Mouse (Mus musculus): ENCODE measurements around the gene Nr6a1. TPM values are rescaled to one million over a fixed set of nuclear protein-coding genes. Genes with fewer than 3 reads are reported as not detected.

The Nr6a1 gene
- total RNA-seq, 2 experiments from 2014 or later: 6.3 to 8.0 TPM

DNA sequence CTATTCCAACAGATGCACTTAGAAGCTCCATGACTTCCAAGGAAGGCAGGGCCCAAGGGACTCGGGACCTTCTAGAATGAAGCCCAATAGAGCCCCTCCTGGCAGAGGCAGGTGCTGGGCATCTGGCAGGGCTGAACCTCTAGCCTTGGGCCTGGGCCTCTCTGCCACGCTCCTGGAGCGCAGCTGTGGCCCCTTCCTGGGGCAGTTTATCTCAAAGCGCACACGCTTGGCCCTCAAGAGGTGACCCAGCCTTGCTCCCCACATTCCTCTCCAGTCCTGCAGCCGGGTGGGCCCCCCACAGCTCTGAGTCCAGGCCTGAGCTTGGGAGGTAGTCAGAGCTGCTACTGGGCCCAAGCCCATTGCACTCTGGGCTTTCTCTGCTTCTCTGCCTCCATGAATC, 208.1 kb downstream of the Nr6a1 start:
- DNase-seq (ENCODE audit: low spot score in 2 of 2): no peak

DNA sequence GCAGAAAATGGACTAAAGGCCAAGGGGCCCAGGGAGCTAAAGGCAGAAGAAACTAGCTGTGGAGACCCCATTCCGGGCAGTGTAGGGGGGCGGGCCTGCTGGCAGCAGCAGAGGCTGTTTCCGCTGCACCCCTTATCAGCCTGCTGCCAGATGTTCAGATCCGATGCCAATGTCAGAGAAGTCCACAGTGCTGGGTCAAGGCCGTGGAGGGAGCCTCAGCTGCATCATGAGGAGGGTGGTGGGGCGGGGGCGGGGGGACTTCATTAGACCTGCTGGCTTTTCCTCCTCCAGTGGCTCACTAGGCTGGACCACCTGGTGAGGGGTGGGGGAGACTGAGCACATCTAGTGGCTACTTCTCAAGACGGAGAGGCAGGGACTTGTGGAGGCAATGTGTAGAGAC, 208.8 kb downstream of the Nr6a1 start:
- DNase-seq (ENCODE audit: low spot score in 2 of 2): no peak

DNA sequence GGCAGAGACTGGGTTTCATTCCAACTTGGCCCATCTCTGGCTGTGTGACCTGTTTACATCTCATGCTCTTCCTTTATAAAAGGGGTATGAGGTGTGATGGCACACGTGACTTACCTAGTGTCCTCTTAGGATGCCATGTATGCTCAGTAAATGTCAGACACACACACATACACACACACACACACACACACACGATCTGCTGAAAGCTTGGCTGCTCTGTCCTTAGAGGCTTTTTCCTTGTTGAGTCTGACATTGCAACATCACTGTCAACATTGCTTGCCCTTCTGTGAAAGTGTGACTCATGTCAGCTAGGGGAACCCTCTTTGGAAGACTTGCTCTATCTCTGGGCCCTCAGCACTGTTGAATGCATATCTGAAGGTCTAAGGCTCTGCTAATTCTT, 210.1 kb downstream of the Nr6a1 start:
- no peak for DNase-seq (ENCODE audit: low spot score in 2 of 2)

DNA sequence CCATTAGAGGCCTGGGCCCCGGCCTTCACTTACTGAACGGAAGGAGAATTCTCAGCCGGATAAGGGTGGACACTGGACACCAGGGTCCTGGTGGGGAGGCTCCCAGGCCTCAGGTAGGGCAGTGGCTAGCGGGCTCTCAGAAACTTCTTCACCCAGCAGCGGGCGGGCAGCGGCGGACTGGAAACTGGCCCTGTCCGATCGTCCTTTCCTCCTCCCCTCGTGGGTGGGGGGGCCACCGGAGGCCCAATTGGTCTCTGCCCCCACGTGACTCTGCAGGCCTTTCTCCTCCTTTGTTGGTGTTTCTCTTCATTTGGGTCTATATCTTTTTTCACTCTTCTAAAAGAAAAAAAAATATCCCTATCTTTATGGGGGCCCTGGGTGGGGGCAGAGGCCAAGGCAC, 213.2 kb downstream of the Nr6a1 start, which contains the start of gene Nr5a1:
Gene Nr5a1 (minus strand): TSS at position 219 of the 400 bp plus-strand sequence.
- peak in 1 of 2 experiments; percentile 70 for DNase-seq (ENCODE audit: low spot score in 2 of 2)

DNA sequence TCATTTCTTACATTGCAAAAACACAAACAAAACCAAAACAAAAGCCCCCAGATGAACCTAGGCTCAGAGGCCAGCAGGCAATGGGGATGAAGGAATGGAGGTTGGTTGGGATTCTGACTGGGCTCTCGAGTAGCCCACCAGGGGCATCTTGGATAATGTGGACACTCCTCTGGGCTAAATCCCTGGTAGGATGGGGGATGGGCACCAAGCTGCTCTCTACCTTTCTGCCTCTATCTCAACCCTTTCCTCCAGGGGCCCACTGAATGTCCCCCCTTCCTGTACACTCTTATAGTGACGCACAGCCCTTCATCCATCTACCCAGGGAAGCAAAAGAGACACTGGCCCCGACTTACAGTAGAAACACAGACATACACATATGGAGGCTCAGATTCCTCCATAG, 213.9 kb downstream of the Nr6a1 start:
- DNase-seq (ENCODE audit: low spot score in 2 of 2): no peak

DNA sequence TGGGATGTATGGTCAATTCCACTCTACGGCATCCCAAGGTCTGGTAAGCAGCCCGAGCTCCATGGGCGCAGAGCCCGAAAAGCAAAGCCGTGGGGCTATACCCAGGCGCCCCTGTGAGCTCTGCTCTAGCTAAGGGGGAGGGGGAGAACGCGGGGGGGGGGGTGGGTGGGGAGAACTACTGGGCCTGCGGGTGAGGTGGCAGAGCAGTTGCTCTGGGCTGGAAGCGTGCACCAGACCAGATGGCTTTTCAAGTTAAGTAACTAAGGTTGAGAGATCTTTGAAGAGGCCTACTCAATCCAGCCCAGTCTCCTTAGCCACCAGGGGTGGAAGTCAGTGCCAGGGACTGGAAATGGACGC, 214.7 kb downstream of the Nr6a1 start:
- no peak for DNase-seq (ENCODE audit: low spot score in 2 of 2)

DNA sequence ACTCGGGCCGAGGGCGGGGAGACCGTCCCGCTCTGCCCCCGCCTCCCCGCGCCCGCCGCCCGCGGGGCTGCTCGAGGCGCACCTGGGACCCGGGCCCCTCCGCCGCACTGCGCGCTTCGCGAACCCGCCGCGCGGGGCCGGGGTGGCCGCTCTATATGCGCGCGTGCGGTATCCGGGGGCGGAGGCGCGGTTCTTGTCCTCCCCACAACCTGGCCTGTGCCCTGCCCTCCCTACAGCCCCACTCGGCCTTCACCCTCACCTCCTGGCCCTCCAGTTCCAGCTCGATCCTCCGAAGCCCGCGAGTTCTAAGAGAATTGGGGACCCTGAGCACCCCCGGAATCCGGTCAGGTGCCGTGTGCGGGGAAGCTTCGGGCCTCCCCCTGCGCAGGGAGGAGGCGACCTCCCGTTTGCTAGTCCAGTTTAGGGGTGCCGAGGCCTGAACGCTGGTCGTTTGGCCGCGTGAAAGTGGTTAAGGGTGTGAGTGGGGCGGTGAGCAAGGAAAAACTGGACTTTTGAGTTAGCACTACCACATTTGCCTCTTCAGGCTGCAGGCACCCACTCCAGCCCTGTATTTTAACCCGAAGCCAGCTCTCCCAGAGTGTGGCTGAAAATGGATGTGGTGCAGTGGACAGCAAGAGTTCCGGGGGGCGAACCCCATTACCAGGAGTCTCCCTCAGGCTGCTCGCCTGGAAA, 215.3 kb downstream of the Nr6a1 start:
- DNase-seq (ENCODE audit: low spot score in 2 of 2): no peak

DNA sequence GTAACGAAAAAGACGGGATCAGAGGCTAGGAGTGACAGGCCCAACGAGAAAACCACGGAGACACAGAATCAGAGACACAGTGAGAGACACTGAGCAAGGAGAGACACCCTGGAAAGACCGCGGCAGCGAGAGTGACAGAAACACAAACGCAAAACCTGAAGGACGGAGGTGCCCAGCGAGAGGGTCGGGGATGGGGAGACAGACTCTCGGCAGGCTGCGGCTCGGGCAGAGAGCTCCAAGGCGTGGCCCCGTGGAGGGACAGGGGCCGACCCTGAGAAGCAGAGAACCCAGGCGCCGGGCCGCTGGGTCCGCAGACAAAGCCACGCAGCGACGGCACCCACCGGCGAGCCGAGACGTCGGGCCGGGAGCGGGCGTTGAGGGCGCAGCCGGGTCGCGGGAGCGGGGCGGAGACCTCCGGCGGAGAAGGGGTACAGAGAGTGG, 216.0 kb downstream of the Nr6a1 start:
- DNase-seq (ENCODE audit: low spot score in 2 of 2): no peak

DNA sequence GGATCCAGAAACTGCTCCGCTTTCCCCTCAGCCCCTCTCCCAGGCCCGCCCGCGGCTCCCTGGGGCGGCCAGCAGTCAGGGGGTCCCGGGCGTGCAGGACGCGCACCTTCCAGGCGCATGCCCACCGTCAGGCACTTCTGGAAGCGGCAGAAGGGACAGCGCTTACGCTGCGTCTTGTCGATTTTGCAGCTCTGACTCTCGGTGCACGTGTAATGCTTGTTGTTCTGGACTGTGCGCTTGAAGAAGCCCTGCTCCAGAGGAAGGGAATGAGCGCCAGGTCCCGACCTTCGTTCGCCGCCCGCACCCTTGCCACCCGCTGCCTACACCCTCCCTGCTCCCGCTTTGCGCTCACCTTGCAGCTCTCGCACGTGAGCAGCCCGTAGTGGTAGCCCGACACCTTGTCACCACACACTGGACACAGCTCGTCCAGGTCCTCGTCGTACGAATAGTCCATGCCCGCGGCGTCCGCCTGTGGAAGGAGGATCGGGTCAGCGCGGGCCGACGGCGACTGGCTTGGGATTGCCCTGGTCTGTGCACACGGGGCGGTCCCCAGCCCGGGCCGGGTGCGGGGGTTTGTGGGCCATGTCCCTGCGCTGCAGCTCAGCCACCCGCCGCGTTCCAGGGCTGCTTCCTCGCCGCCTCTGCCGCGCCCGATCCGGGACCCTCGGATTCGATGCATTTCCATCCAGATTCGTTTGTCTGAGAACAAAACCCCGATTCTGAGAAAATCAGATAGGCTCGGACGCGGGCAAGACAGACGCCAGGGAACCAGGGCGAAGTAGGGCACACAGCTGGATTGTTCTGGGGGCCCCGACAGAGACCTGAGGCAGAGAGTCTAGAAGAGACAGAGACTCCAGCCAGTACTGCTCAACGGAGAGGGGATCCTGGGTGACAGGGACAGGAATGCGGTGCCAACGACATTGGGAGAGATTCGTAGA, 216.9 kb downstream of the Nr6a1 start:
- DNase-seq (ENCODE audit: low spot score in 2 of 2): no peak

DNA sequence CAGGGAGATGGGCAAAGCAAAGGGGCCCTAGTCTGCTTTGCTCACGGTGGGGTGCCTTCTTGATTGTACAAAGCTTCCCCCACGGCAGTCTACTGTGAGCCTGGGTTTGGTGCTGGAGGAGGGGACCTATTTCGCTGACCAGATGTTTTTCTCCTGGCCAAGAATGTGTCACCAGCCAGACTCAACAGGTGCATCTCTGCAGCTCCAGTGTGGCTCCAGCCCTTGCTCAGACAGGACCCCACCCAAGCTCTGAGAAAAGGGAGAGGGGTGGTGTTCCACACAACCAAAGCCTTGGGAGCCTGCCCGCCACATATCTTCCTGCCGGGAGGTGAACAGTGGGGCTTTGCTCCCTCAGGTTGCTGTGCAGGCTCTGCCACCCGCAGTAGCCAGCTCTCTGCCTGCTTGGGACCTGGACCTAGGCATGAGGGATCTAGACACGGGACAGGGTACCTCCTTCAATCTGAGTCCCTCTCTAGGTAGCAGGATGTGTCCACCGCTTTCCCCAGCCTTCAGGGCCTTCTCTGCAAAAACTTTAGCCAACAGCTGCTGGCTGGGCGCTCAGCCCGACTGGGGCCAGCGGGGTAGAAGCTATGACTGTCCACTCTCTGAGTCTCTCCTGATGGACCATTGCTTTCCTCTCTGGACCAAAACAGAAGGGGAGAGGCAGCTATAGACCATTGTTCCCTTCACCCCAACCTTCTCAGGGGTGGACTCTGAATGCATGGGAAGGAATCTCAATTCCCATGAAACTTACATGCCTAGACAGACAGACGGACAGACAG, 218.4 kb downstream of the Nr6a1 start:
- no peak for DNase-seq (ENCODE audit: low spot score in 2 of 2)

DNA sequence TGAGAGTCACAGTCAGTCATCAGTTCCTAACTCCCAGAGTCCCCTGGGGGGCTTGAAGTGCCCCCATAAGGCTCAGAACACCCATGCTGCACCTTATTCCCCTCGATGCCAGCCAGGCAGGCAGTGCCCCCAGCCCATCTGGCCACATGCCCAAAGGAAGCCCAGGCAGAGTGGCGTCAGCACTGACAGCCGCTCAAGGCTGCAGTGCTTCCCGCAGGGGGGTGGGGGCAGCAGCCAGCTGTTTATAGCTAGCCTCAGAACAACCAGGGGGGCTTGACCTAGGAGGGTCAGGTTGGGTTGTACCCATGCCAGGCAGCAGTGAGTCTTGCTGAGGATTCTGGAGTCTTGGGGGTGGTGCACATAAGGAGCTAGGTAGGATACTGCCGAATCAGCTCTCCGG, 220.8 kb downstream of the Nr6a1 start:
- peak in 1 of 2 experiments; percentile 39 for DNase-seq (ENCODE audit: low spot score in 2 of 2)

DNA sequence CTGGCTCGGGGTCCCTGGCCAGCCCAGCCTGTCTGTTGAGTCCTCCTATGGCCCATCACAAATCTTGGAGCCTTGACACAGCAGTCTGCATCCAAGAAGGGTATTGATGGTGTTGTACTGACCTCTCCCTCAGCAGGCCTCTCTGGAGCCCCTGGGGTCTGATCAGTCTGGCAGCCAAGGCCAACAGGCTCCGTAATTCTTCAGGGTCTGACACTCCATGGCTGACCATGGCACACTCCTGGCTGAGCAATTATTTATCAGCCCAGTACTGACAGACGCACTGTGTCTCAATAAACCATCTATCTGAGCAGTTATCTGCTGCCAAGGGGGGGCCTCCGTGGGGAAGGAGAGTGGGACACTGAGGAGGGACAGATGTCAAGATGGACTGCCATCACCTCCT, 222.5 kb downstream of the Nr6a1 start:
- DNase-seq (ENCODE audit: low spot score in 2 of 2): peak in 1 of 2 experiments; percentile 40

DNA sequence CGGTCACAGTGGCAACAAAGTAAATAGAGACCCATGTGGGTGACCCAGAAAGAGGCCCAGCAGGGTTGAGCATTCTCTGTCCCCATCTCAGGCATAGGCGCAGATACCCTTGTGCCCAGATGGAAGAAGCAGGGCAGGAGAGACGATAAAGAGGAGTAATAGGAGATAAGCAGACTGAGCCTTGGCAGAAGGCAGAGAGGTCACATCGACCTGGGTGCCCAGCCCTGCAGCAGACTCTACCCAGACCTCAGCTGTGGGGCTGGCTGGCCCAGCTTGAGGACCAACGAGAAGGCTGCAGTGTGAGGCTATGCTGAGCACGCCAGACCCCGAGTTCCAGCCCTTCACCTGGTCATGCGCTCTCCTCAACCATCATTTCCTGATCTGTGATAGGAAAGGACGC, 223.2 kb downstream of the Nr6a1 start:
- no peak for DNase-seq (ENCODE audit: low spot score in 2 of 2)

DNA sequence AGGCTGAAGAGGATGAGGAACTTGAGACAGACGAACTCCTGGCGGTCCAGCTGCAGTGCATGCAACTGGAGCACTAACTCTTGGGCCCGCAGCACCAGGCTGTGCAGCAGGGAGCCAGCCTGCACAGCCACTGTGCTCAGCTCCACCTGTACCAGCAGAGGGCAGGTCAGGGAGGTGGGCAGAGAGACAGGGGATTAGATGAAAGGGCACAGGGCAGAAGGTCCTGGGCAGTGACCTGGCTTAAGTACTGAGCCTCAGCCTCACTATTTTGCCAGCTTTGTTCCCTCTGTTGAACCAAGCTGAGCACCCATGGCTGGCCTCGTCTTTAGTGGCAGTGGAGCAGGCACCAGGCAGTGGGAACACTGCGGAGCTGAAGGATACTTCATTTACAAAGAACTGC, 227.3 kb downstream of the Nr6a1 start:
- no peak for DNase-seq (ENCODE audit: low spot score in 2 of 2)

DNA sequence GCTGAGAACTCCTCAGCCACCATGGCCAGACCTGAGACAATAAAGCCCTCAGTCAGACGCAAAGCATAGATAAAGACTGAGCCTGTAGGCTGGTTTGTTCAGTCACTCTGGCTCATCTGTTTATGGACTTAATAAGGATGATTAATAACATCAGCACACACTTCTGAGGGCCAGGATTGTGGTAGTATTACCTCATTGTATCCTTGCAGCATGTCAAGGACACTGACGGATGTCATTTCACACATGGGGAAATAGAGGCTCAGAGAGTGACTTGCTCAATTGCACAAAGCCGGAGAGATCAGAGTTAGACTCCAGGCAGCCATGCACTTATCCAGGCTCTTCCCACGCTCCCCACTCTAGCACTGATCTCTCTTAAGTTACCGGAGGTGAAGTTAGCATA, 228.9 kb downstream of the Nr6a1 start:
- DNase-seq (ENCODE audit: low spot score in 2 of 2): no peak

DNA sequence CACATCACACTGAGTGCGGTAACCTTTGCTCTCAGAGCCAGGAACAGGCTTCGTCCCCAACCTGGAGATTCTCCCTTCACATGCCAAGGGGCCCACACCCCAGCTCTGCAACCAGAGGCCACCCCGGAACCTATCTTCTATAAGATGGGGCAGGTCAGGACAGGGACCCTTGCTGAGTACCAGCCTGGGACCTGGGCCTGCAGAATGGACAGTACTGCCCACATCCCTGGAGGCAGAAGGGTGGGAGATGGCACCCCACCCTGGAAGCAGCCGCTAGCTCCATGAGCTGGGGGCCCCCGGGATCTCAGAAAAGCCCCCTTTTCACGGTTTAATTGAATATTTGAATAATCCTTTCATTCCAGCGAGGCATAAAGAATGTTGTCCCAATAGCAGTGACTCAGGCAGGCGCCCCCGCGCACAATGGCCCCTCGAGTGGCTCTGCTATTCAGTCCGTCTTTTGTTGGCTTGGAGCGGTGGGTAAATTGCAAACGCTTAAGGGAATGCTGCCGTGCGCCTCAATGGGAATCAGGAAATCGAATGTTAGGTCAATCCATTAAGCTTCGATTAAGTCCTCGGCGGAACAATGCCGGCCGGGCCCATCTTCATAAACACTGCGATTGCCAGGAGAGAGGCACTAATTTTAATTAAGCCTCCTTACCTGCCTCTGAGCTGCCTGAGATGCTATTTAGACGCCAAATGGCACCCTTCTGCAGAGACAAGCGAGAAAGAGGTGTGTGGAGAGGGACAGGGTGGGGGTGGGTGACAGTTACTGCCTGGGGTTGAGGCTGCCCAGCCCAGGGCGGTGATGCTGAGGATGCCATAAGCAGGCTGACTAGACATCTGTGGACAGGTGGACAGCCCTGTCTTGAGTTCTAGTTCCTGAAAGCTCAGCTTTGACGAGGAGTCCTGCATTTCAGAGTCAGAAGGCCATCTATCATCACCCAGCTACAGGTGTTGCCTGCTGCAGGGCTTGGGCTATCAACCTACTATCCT, 230.1 kb downstream of the Nr6a1 start:
- no peak for DNase-seq (ENCODE audit: low spot score in 2 of 2)

DNA sequence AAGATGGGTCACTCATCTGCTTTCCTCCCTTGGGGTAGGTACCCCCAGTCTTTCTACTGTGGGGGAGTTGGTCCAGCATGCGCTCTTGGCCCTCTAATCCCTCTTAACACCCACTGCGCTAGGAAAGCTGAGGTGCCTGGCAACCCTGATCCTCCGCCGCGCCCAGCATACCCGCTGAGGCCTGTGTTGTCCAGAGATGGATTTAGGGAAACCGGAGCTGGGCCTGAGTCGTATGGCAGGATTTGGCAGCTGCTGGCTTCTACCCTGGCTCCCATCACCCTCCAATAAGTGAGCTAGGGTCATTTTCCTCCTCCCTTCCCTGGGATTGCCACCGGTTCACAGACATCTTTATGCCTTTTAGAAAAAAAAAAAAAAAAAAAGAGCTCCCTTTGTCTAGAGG, 231.7 kb downstream of the Nr6a1 start:
- DNase-seq (ENCODE audit: low spot score in 2 of 2): no peak

DNA sequence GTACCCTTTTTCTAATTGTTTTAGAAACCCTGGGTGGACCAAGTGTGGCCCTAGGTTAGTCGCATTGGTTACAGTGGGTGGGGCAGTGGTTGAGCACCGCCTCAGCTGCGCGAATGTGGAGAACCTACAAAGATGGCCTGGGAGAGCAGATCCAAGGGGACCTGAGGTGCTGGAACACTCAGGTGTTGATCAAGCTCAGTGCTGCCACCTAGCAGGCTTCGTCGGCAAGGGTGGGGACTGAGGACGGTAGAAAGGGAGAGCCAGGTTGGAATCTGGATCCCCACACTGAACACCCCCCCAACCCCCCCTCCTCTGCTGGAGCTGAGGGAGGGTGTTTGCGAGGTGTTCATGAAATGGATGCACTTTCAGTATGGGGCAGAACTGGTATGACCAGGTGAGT, 235.9 kb downstream of the Nr6a1 start:
- DNase-seq (ENCODE audit: low spot score in 2 of 2): no peak

DNA sequence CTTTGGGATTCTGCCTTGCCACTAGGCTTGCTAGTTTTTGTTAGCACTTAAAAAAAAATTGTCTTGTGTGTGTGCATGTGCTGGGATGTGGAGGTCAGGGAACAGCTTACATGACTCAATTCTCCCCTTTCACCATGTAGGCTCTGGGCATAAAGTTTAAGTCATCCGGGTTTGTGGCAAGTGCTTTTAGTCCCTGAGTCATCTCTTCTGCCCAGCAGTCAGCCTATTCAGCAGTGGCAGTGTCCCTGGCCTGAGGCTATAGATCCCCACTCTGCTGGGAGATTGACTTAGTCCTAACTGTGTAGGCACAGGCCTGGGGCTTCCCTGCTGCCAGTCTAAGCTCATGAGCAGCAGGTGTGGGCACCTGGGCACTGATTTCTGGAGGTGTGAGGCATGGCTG, 237.6 kb downstream of the Nr6a1 start:
- DNase-seq (ENCODE audit: low spot score in 2 of 2): no peak

DNA sequence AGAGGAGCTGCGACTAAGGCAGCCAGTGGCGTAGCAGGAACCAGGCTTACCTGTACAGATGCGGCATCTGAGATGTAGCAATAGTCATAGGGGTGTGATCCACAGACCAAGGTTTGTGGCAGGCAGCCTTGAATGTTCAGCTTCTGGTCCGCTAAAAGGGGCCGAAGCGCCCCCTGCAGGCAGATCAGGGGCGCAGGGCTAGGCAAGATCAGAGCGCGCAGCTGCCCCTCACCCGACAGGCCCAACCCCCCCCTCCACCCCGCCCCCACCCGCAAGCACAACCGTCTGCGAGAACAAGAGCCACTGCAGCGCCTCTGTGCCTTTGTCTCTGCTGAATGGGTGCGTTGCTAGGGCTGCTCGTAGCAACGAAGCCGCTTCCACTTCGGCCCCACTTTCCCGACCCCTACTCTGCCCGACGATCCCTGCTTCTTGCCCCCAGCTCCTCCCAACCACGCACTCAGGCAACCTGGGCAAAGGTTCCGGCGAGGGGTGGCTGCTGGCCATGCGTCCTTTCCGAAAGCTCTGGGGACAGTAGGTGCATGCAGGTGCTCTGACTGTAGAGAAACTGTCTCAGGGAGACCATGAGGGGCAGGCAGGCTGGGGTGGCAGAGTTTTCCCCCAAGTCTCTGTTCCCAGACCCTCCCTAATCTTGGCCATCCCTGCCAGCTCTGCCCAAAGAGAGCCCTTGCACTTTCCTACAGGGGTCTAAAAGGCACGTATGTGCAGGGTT, 238.5 kb downstream of the Nr6a1 start:
- DNase-seq (ENCODE audit: low spot score in 2 of 2): no peak
